Mouse (Mus musculus): ENCODE measurements around the gene Hoxc6. TPM values are rescaled to one million over a fixed set of nuclear protein-coding genes. Genes with fewer than 3 reads are reported as not detected.

Gene Hoxc6
- polyA plus RNA-seq (2012; rRNA removed) (0.06 TPM in 2 replicates), polyA plus RNA-seq (2014; fragmentation: Nextera tagmentation; extraction: Ambion mirVana) (0.14 TPM in 1 of 2 replicates, not detected in the other)

- Histone ChIP-seq H3K27ac (no peak within 1 kb of the TSS), H3K9ac (replicated peaks) (no peak within 1 kb of the TSS), H3K4me1 (replicated peaks; ENCODE audit: control insufficient read depth in 2 of 2, insufficient read depth in 2 of 2, low read length in 1 of 2) (no peaks in the 10 kb centered on the region), H3K4me2 (ENCODE audit: low read depth) (peak within 1 kb of the TSS; percentile 60), H3K36me3 (replicated peaks; ENCODE audit: control insufficient read depth, insufficient read depth, low read depth) (no peaks in the 10 kb centered on the region), H3K27me3 (ENCODE audit: control insufficient read depth, insufficient read depth, low read length) (peaks cover 96% of the 10 kb centered on the region), H3K9me3 (ENCODE audit: control insufficient read depth, low read length) (no peaks in the 10 kb centered on the region), H3K4me3 (ENCODE audit: insufficient read depth in 1 of 2, low read depth in 2 of 2, low read length in 2 of 2) (peak within 1 kb of the TSS in 1 of 2 experiments; percentile 12; a peak in 1 of 4 replicates)
- TF ChIP-seq CTCF (IDR thresholded peaks at IDR 0.05; ENCODE audit: low read depth) (no peak), EP300 (IDR thresholded peaks at IDR 0.05; ENCODE audit: low read depth) (no peak)
- DNase-seq (ENCODE audit: low read depth in 3 of 3, low spot score in 3 of 3): no peak
- 2% methylated on average over 19 of the region's 19 CpGs for WGBS (ENCODE audit: insufficient replicate concordance)
- ATAC-seq (ENCODE audit: insufficient read depth): no peak
Observed at GRCm38 (mm10) chr15:102997939-102998355, at the start of gene Hoxc6. Hoxc6 (plus strand) TSS chr15:102998257.

GRCm38 (mm10) chr15:102948842-102949241 is 49.2 kb upstream of the Hoxc6 start:
- DNase-seq (ENCODE audit: low read depth in 3 of 3, low spot score in 3 of 3) (no peak), ATAC-seq (ENCODE audit: insufficient read depth) (no peak)
- TF ChIP-seq CTCF (IDR thresholded peaks at IDR 0.05; ENCODE audit: low read depth): no peak
- TF ChIP-seq EP300 (IDR thresholded peaks at IDR 0.05; ENCODE audit: low read depth): no peak
- Histone ChIP-seq H3K9ac (replicated peaks) (no peak overlapping the region), H3K27me3 (ENCODE audit: control insufficient read depth, insufficient read depth, low read length) (peaks cover 98% of the 10 kb centered on the region), H3K9me3 (ENCODE audit: control insufficient read depth, low read length) (no peaks in the 10 kb centered on the region), H3K4me1 (replicated peaks; ENCODE audit: control insufficient read depth in 2 of 2, insufficient read depth in 2 of 2, low read length in 1 of 2) (no peaks in the 10 kb centered on the region), H3K4me2 (ENCODE audit: low read depth) (no peak overlapping the region), H3K36me3 (replicated peaks; ENCODE audit: control insufficient read depth, insufficient read depth, low read depth) (no peaks in the 10 kb centered on the region), H3K4me3 (ENCODE audit: insufficient read depth in 1 of 2, low read depth in 2 of 2, low read length in 2 of 2) (no peak overlapping the region), H3K27ac (no peak overlapping the region)
- WGBS (ENCODE audit: insufficient replicate concordance): 10% methylated on average over 2 of the region's 2 CpGs

GRCm38 (mm10) chr15:102949696-102950095 is 48.4 kb upstream of the Hoxc6 start:
- WGBS (ENCODE audit: insufficient replicate concordance): 2% methylated on average over 20 of the region's 20 CpGs
- TF ChIP-seq EP300 (IDR thresholded peaks at IDR 0.05; ENCODE audit: low read depth): no peak
- TF ChIP-seq CTCF (IDR thresholded peaks at IDR 0.05; ENCODE audit: low read depth): no peak
- Histone ChIP-seq H3K9ac (replicated peaks) (no peak overlapping the region), H3K27ac (no peak overlapping the region), H3K27me3 (ENCODE audit: control insufficient read depth, insufficient read depth, low read length) (peaks cover 98% of the 10 kb centered on the region), H3K4me2 (ENCODE audit: low read depth) (no peak overlapping the region), H3K4me1 (replicated peaks; ENCODE audit: control insufficient read depth in 2 of 2, insufficient read depth in 2 of 2, low read length in 1 of 2) (no peaks in the 10 kb centered on the region), H3K9me3 (ENCODE audit: control insufficient read depth, low read length) (no peaks in the 10 kb centered on the region), H3K4me3 (ENCODE audit: insufficient read depth in 1 of 2, low read depth in 2 of 2, low read length in 2 of 2) (no peak overlapping the region), H3K36me3 (replicated peaks; ENCODE audit: control insufficient read depth, insufficient read depth, low read depth) (no peaks in the 10 kb centered on the region)
- ATAC-seq (ENCODE audit: insufficient read depth): no peak
- DNase-seq (ENCODE audit: low read depth in 3 of 3, low spot score in 3 of 3): no peak

- no peaks in the 10 kb centered on the region for H3K36me3 ChIP-seq (replicated peaks; ENCODE audit: control insufficient read depth, insufficient read depth, low read depth)
- H3K9ac ChIP-seq (replicated peaks): no peak overlapping the region
- WGBS (ENCODE audit: insufficient replicate concordance): 2% methylated on average over 2 of the region's 2 CpGs
- peaks cover 98% of the 10 kb centered on the region for H3K27me3 ChIP-seq (ENCODE audit: control insufficient read depth, insufficient read depth, low read length)
- no peak overlapping the region for H3K4me3 ChIP-seq (ENCODE audit: insufficient read depth in 1 of 2, low read depth in 2 of 2, low read length in 2 of 2)
- ATAC-seq (ENCODE audit: insufficient read depth) (no peak), DNase-seq (ENCODE audit: low read depth in 3 of 3, low spot score in 3 of 3) (no peak)
- H3K9me3 ChIP-seq (ENCODE audit: control insufficient read depth, low read length): no peaks in the 10 kb centered on the region
- H3K4me1 ChIP-seq (replicated peaks; ENCODE audit: control insufficient read depth in 2 of 2, insufficient read depth in 2 of 2, low read length in 1 of 2): no peaks in the 10 kb centered on the region
- TF ChIP-seq EP300 (IDR thresholded peaks at IDR 0.05; ENCODE audit: low read depth): no peak
- no peak for TF ChIP-seq CTCF (IDR thresholded peaks at IDR 0.05; ENCODE audit: low read depth)
- no peak overlapping the region for H3K4me2 ChIP-seq (ENCODE audit: low read depth)
- H3K27ac ChIP-seq: no peak overlapping the region
Observed at GRCm38 (mm10) chr15:102950877-102951276, 47.2 kb upstream of the Hoxc6 start.

- Histone ChIP-seq H3K27ac (no peak overlapping the region), H3K9me3 (ENCODE audit: control insufficient read depth, low read length) (no peaks in the 10 kb centered on the region), H3K27me3 (ENCODE audit: control insufficient read depth, insufficient read depth, low read length) (peaks cover 99% of the 10 kb centered on the region), H3K4me2 (ENCODE audit: low read depth) (no peak overlapping the region), H3K9ac (replicated peaks) (no peak overlapping the region), H3K4me3 (ENCODE audit: insufficient read depth in 1 of 2, low read depth in 2 of 2, low read length in 2 of 2) (no peak overlapping the region), H3K4me1 (replicated peaks; ENCODE audit: control insufficient read depth in 2 of 2, insufficient read depth in 2 of 2, low read length in 1 of 2) (no peaks in the 10 kb centered on the region), H3K36me3 (replicated peaks; ENCODE audit: control insufficient read depth, insufficient read depth, low read depth) (no peaks in the 10 kb centered on the region)
- TF ChIP-seq EP300 (IDR thresholded peaks at IDR 0.05; ENCODE audit: low read depth) (no peak), CTCF (IDR thresholded peaks at IDR 0.05; ENCODE audit: low read depth) (no peak)
- DNase-seq (ENCODE audit: low read depth in 3 of 3, low spot score in 3 of 3): no peak
- no peak for ATAC-seq (ENCODE audit: insufficient read depth)
- 7% methylated on average over 6 of the region's 6 CpGs for WGBS (ENCODE audit: insufficient replicate concordance)
Observed at GRCm38 (mm10) chr15:102953561-102953960, 44.5 kb upstream of the Hoxc6 start.
